Mouse (Mus musculus) cerebellum, postnatal 4 days (tissue): ENCODE data around the gene Ube2h.
A peak's percentile ranks its signal among the peaks of the same experiment; 100 is the strongest.

ENCODE experiments used
- DNase-seq, 2 experiments: peaks; one replicate each; pipeline ENCODE4 v3.0.0; 2022; ENCODE audit warnings: low spot score in 2 of 2, mixed read lengths in 1 of 2

Gene Ube2h

GRCm38 (mm10) chr6:30304399-30304917 lies at the start of gene Ube2h:
Gene Ube2h, minus strand, starts transcription at chr6:30304539.
- peak; percentile 100 for DNase-seq

- no peak for DNase-seq
Measured at GRCm38 (mm10) chr6:30353661-30354060, 49.3 kb upstream of the Ube2h start.

GRCm38 (mm10) chr6:30352762-30353161 lies 48.4 kb upstream of the Ube2h start:
- DNase-seq: no peak

GRCm38 (mm10) chr6:30351290-30351689 lies 47.0 kb upstream of the Ube2h start:
- no peak for DNase-seq

- DNase-seq: no peak
Measured at GRCm38 (mm10) chr6:30347288-30347801, 43.0 kb upstream of the Ube2h start.

GRCm38 (mm10) chr6:30346737-30347136 lies 42.4 kb upstream of the Ube2h start:
- DNase-seq: no peak

- no peak for DNase-seq
Measured at GRCm38 (mm10) chr6:30344032-30344431, 39.7 kb upstream of the Ube2h start.

- DNase-seq: no peak
Measured at GRCm38 (mm10) chr6:30340231-30340873, 36.0 kb upstream of the Ube2h start.

GRCm38 (mm10) chr6:30336912-30337311 lies 32.6 kb upstream of the Ube2h start:
- peak in 1 of 2 experiments; percentile 22 for DNase-seq

GRCm38 (mm10) chr6:30332262-30332661 lies 27.9 kb upstream of the Ube2h start:
- no peak for DNase-seq

- DNase-seq: no peak
Measured at GRCm38 (mm10) chr6:30330706-30331105, 26.4 kb upstream of the Ube2h start.

GRCm38 (mm10) chr6:30325932-30326501 lies 21.7 kb upstream of the Ube2h start:
- no peak for DNase-seq

- no peak for DNase-seq
Measured at GRCm38 (mm10) chr6:30321002-30321401, 16.7 kb upstream of the Ube2h start.

GRCm38 (mm10) chr6:30319216-30319615 lies 14.9 kb upstream of the Ube2h start:
- DNase-seq: no peak

- DNase-seq: no peak
Measured at GRCm38 (mm10) chr6:30312006-30312405, 7.7 kb upstream of the Ube2h start.

- DNase-seq: no peak
Measured at GRCm38 (mm10) chr6:30308751-30309150, 4.4 kb upstream of the Ube2h start.

- DNase-seq: no peak
Measured at GRCm38 (mm10) chr6:30307691-30308090, 3.4 kb upstream of the Ube2h start.

GRCm38 (mm10) chr6:30303771-30304398 lies 454 bp downstream of the Ube2h start:
- DNase-seq: peak in 1 of 2 experiments; percentile 62

GRCm38 (mm10) chr6:30302781-30303631 lies 1.3 kb downstream of the Ube2h start:
- peak in 1 of 2 experiments; percentile 15 for DNase-seq

GRCm38 (mm10) chr6:30302156-30302555 lies 2.2 kb downstream of the Ube2h start:
- no peak for DNase-seq

GRCm38 (mm10) chr6:30300901-30301300 lies 3.4 kb downstream of the Ube2h start:
- DNase-seq: no peak

GRCm38 (mm10) chr6:30300372-30300771 lies 4.0 kb downstream of the Ube2h start:
- DNase-seq: peak; percentile 41 to 52
